Mouse (Mus musculus): ENCODE results near the gene Oas1a.
A peak's percentile ranks its signal among the peaks of the same experiment; 100 is the strongest.
"Not testable (repeated sequence)": the region's sequence is repeated elsewhere in the genome, so short reads cannot be mapped to it uniquely, and the experiment has no call there.

Oas1a gene

GRCm38 (mm10) chr5:120893866-120894265 lies 13.5 kb downstream of the Oas1a start:
- DNase-seq (ENCODE audit: low read depth, low spot score) = not testable (repeated sequence)

- no peak for DNase-seq (ENCODE audit: low read depth, low spot score)
These were observed 15.1 kb downstream of the Oas1a start for GRCm38 (mm10) chr5:120892243-120892660.

GRCm38 (mm10) chr5:120891566-120892242 lies 15.6 kb downstream of the Oas1a start:
- not testable (repeated sequence) for DNase-seq (ENCODE audit: low read depth, low spot score)

- DNase-seq (ENCODE audit: low read depth, low spot score) = no peak
These were observed 16.3 kb downstream of the Oas1a start for GRCm38 (mm10) chr5:120890991-120891390.

GRCm38 (mm10) chr5:120890026-120890425 lies 17.3 kb downstream of the Oas1a start:
- no peak for DNase-seq (ENCODE audit: low read depth, low spot score)

- not testable (repeated sequence) for DNase-seq (ENCODE audit: low read depth, low spot score)
These were observed 19.0 kb downstream of the Oas1a start for GRCm38 (mm10) chr5:120888294-120888815.

- DNase-seq (ENCODE audit: low read depth, low spot score) = no peak
These were observed 19.5 kb downstream of the Oas1a start for GRCm38 (mm10) chr5:120887831-120888230.

GRCm38 (mm10) chr5:120887413-120887812 lies 19.9 kb downstream of the Oas1a start, which contains the start of gene Oas1g:
TSS of gene Oas1g (minus strand) at chr5:120887613.
- not testable (repeated sequence) for DNase-seq (ENCODE audit: low read depth, low spot score)

GRCm38 (mm10) chr5:120881681-120882080 lies 25.6 kb downstream of the Oas1a start:
- not testable (repeated sequence) for DNase-seq (ENCODE audit: low read depth, low spot score)

GRCm38 (mm10) chr5:120878803-120879202 lies 28.5 kb downstream of the Oas1a start:
- DNase-seq (ENCODE audit: low read depth, low spot score) = not testable (repeated sequence)

GRCm38 (mm10) chr5:120877407-120877806 lies 29.9 kb downstream of the Oas1a start:
- not testable (repeated sequence) for DNase-seq (ENCODE audit: low read depth, low spot score)

GRCm38 (mm10) chr5:120876839-120877238 lies 30.5 kb downstream of the Oas1a start:
- not testable (repeated sequence) for DNase-seq (ENCODE audit: low read depth, low spot score)

- no peak for DNase-seq (ENCODE audit: low read depth, low spot score)
These were observed 35.9 kb downstream of the Oas1a start for GRCm38 (mm10) chr5:120871469-120871868.

GRCm38 (mm10) chr5:120870782-120871181 lies 36.5 kb downstream of the Oas1a start:
- no peak for DNase-seq (ENCODE audit: low read depth, low spot score)

GRCm38 (mm10) chr5:120870081-120870480 lies 37.2 kb downstream of the Oas1a start:
- DNase-seq (ENCODE audit: low read depth, low spot score) = no peak

- DNase-seq (ENCODE audit: low read depth, low spot score) = no peak
These were observed 37.8 kb downstream of the Oas1a start for GRCm38 (mm10) chr5:120869436-120870015.

GRCm38 (mm10) chr5:120865336-120865860 lies 41.9 kb downstream of the Oas1a start:
- no peak for DNase-seq (ENCODE audit: low read depth, low spot score)

GRCm38 (mm10) chr5:120861121-120861520 lies 46.2 kb downstream of the Oas1a start, which contains the start of gene Oas1h:
TSS of gene Oas1h (plus strand) at chr5:120861421.
- DNase-seq (ENCODE audit: low read depth, low spot score) = no peak

- no peak for DNase-seq (ENCODE audit: low read depth, low spot score)
These were observed 48.1 kb downstream of the Oas1a start for GRCm38 (mm10) chr5:120859241-120859640.

GRCm38 (mm10) chr5:120849601-120850136 lies 57.7 kb downstream of the Oas1a start:
- peak; percentile 6 for DNase-seq (ENCODE audit: low read depth, low spot score)

GRCm38 (mm10) chr5:120847067-120847466 lies 60.3 kb downstream of the Oas1a start, which contains the start of gene Oas1f:
TSS of gene Oas1f (plus strand) at chr5:120847367.
- no peak for DNase-seq (ENCODE audit: low read depth, low spot score)

Measured in skeletal muscle tissue, adult 2 months (tissue).